10 mouse cellular contexts compared by ENCODE assay signal in genomic region chr4:82437533-82438318, GRCm38 (mm10).
DNase-seq lines count a peak whose midpoint lies in the region; ATAC-seq and TF ChIP-seq lines count a peak whose summit lies in the region.
"Had no signal": no experiment of that assay in that cellular context is flagged by ENCODE, and none has a peak within 500 bp of the region (broad histone marks: within the 10 kb centered on the region; RNA-seq: fewer than 3 reads in every experiment).

No protein-coding gene starts in this region.

- DNase-seq in heart, embryonic 10.5 days (ENCODE audit: low spot score): no peak
- no peak for DNase-seq in heart, postnatal 14 days
- peak; percentile 74 for DNase-seq in brain, embryonic 14.5 days (ENCODE audit: low read depth)
- peak; percentile 41 for DNase-seq in forebrain, postnatal 0 days
- peak; percentile 93 for DNase-seq in lung, postnatal 0 days (ENCODE audit: low spot score)
- DNase-seq in natural killer cell, adult 2 months (ENCODE audit: low spot score in 2 of 2): no peak
- DNase-seq in ovary, postnatal 36 days (ENCODE audit: low spot score): no peak
- DNase-seq: cerebellum, adult 9-11 months; right cerebral cortex, adult 18-20 months had no signal

- peaks cover 68% of the 10 kb centered on the region for H3K4me1 ChIP-seq in heart, embryonic 10.5 days
- H3K4me1 ChIP-seq in forebrain, postnatal 0 days (ENCODE audit: insufficient read depth): peaks cover 31% of the 10 kb centered on the region
- H3K4me1 ChIP-seq in lung, postnatal 0 days (ENCODE audit: insufficient read depth, low read depth, low read length): peaks cover 29% of the 10 kb centered on the region

- no peaks in the 10 kb centered on the region for H3K9me3 ChIP-seq in heart, embryonic 10.5 days
- H3K9me3 ChIP-seq in forebrain, postnatal 0 days (ENCODE audit: low read length): no peaks in the 10 kb centered on the region
- no peaks in the 10 kb centered on the region for H3K9me3 ChIP-seq in lung, postnatal 0 days (ENCODE audit: low read length)

- no peak overlapping the region for H3K4me2 ChIP-seq in forebrain, postnatal 0 days (ENCODE audit: low read depth)
- H3K4me2 ChIP-seq in lung, postnatal 0 days (replicated peaks; ENCODE audit: low read depth, low read length): peak overlapping the region; percentile 30; the same call in 1 of the 2 replicates

- H3K9ac ChIP-seq in forebrain, postnatal 0 days: no peak overlapping the region
- H3K9ac ChIP-seq in lung, postnatal 0 days (replicated peaks; ENCODE audit: low read depth): no peak overlapping the region

- ATAC-seq in forebrain, postnatal 0 days: peak; percentile 59
- ATAC-seq in lung, postnatal 0 days: peak; percentile 77

- TF ChIP-seq CTCF in brain, embryonic 14.5 days (IDR thresholded peaks at IDR 0.05; ENCODE audit: borderline replicate concordance, extremely low read depth, insufficient read depth, insufficient read length): no peak
- TF ChIP-seq CTCF in forebrain, postnatal 0 days (IDR thresholded peaks at IDR 0.05; ENCODE audit: low read depth): no peak
- no peak for TF ChIP-seq CTCF in lung, postnatal 0 days (IDR thresholded peaks at IDR 0.05)

- no peak overlapping the region for H3K4me3 ChIP-seq in heart, embryonic 10.5 days
- no peak overlapping the region for H3K4me3 ChIP-seq in forebrain, postnatal 0 days (ENCODE audit: low read depth, low read length)
- H3K4me3 ChIP-seq in lung, postnatal 0 days (ENCODE audit: low read depth, low read length): no peak overlapping the region
- H3K4me3 ChIP-seq: erythroblast, embryonic 14.5 days had no signal

- intact Hi-C loops in heart, postnatal 14 days (cut with DNase I): no loop called here

- TF ChIP-seq EP300 in lung, postnatal 0 days (IDR thresholded peaks at IDR 0.05): peak; percentile 86

- TF ChIP-seq POLR2A in brain, embryonic 14.5 days (IDR thresholded peaks at IDR 0.05; ENCODE audit: borderline replicate concordance, extremely low read depth, insufficient read depth, insufficient read length, poor library complexity, severe bottlenecking): no peak

- no peaks in the 10 kb centered on the region for H3K36me3 ChIP-seq in heart, embryonic 10.5 days
- H3K36me3 ChIP-seq in forebrain, postnatal 0 days (ENCODE audit: insufficient read depth): no peaks in the 10 kb centered on the region
- H3K36me3 ChIP-seq in lung, postnatal 0 days (ENCODE audit: insufficient read depth, low read length): no peaks in the 10 kb centered on the region

- peak overlapping the region; percentile 65 for H3K27ac ChIP-seq in heart, embryonic 10.5 days
- 0 out of 2 replicates have a peak overlapping the region, but pooled peaks have one; percentile 29 for H3K27ac ChIP-seq in forebrain, postnatal 0 days (ENCODE audit: low read depth, low read length)
- H3K27ac ChIP-seq in lung, postnatal 0 days (ENCODE audit: low read length): peak overlapping the region; percentile 71

- 62% methylated on average over 12 of the region's 12 CpGs for WGBS in heart, embryonic 10.5 days
- WGBS in forebrain, postnatal 0 days: 24% methylated on average over 12 of the region's 12 CpGs
- WGBS in lung, postnatal 0 days: 38% methylated on average over 12 of the region's 12 CpGs

- H3K27me3 ChIP-seq in heart, embryonic 10.5 days (ENCODE audit: insufficient read depth, poor library complexity, severe bottlenecking): no peaks in the 10 kb centered on the region
- no peaks in the 10 kb centered on the region for H3K27me3 ChIP-seq in forebrain, postnatal 0 days (ENCODE audit: insufficient read depth, low read length)
- no peaks in the 10 kb centered on the region for H3K27me3 ChIP-seq in lung, postnatal 0 days (replicated peaks; ENCODE audit: insufficient read depth, low read length)

Comparison
In these comparisons a context has a peak if more than half of its experiments do, and no peak if none do; other contexts are left out.
1. DNase-seq: peak in brain, embryonic 14.5 days (single experiment), forebrain, postnatal 0 days (single experiment) and lung, postnatal 0 days (single experiment); none in heart, embryonic 10.5 days (single experiment), heart, postnatal 14 days (0 of 2), natural killer cell, adult 2 months (0 of 2) and ovary, postnatal 36 days (single experiment).
2. Peak in every context shown above with its lines, with median percentiles within 50 percentile points of each other: H3K27ac ChIP-seq.